Mouse (Mus musculus): ENCODE results near the gene Nme7. TPM values are rescaled to one million over a fixed set of nuclear protein-coding genes. Genes with fewer than 3 reads are reported as not detected.

Gene Nme7
- total RNA-seq (2021) = 1 to 10 TPM; 1.3 to 1.7 TPM
- long read RNA-seq, experiment 1, partial matches to known transcripts = 0 of 2 reads
- long read RNA-seq, experiment 1, other reads (novel, unspliced or antisense) = 2 of 2 reads
- long read RNA-seq, experiment 2 = 0 reads

DNA sequence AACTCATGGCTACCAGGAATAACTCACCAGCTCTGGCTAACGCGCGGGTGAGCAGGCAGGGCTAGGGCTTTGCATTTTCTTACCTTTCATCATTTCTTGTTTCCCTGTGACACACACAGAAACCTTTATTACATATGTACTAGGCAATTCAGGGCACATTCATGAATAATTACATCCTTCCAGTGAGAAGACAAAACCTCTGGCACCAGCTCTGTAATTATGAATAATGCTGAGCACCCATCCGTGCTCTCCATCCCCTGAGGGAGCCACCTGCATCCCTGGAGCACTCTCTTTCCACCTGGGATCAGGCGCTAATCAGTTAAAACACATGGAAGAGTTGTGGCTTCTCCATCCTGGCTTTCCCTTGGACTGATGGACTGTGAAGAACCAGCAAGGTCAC is at the start of gene Nme7:
TSS of gene Nme7 (plus strand) at position 301 of the 400 bp plus-strand sequence.
- DNase-seq (ENCODE audit: low spot score) = no peak

DNA sequence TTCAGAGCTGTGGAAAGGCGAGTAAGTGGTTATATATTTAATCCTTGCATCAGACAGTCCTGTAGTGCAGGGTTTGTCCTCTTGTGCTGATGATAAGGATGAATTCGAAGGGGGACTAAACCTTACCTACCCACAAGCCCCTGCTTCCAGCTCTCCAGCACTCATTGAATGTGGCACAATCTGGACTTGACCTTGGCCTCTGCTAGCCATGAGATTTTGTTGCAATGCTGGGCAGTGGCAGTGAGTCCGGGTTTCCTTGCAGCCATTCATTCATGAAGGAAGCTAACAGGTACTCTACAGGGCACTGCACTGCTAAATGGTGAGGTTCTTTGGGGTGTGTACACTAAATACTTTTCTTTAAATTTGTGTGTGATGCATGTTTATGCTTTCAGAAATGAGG is 49.1 kb upstream of the Nme7 start:
- DNase-seq (ENCODE audit: low spot score) = no peak

DNA sequence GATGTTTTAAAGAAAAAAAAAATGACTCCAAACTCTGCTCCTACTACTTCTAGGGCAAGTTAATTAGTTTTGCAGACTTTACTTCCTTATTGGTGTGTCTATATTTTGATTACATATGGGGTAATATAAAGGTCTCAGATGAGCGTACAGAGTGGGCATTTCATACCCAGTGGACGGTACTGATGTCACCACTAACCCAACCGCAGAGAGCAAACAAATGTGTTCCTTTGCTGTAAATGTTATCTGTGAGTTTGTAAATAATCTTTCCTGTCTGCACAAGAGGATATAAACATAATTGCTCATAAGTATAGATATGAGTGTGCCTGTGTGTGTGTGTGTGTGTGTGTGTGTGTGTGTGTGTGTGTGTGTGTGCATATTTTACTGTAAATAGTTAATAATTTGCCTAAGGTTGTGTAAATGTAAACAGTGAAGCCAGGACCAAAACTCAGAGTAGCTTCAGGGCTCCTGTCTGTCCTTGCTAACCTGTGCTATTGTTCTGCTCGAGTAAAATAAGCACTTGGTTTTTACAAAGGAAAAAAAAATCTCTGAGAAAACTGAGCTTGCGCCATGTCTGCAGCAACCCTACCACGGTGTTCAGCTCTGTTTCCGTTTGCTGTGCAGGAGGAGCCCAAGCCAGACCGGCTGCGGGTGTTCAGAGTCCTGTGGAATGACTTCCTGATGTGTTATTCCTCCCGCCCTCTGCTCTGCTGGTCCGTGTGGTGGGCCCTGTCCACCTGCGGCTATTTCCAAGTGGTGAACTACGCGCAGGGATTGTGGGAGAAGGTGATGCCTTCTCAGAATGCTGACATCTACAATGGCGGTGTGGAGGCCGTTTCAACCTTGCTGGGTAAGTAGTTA is 43.5 kb upstream of the Nme7 start:
- DNase-seq (ENCODE audit: low spot score) = no peak

DNA sequence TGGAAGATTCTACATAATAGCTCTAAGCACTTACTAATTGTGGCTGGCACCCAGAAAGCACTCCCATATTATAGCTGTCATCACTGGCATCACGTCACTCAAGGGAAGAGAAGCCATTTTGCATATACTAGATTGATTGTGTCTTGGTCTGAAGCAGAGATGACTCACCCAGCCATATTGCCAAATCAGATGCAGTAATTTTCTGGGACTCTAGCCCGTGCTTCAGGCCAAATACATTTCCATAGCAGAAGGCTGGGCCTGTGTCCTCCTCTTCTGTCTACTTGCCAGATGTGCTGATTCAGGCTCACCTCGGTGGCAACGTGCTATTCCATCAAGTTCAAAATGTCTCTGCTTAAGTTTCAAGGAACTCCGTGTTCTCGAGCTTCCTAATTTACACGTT is 42.4 kb upstream of the Nme7 start:
- DNase-seq (ENCODE audit: low spot score) = peak; percentile 59

DNA sequence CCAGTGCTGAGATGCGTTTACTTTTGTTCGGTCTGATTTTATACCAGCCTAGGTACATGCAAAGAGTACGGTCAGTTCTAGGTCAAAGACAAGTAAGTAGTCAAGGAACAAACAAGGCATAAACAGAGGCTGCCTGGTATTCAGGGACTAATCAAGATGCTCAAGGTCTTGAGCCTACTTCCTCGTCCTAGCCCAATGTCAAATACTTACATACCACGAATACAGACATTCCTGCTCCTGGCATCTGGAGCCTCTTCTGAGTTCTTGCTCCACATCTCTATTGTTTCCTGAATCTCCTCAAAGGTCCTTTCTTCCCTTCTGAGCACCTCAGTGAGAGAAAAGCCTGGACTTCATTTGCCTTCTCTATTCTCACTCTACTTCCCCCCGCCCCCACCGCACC is 33.0 kb upstream of the Nme7 start:
- no peak for DNase-seq (ENCODE audit: low spot score)

DNA sequence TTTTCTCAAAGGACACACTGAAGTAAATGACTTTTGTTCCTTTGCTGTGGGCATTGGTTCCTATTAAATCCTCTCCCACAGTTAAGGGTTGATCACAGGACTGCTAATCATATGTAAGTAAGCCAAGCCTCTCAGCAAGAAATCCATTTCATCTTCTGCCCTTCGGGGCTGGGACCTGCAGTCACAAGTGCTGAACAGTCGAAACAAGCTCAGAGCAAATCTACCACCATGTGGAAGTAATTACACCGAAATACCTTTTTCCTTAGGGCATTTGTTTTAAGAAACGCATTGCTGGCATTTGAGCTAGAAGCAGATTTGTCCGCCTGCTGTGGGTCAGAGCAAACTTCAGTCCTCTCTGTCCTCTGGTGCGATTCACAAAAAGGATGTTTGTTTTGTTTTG is 30.3 kb upstream of the Nme7 start:
- no peak for DNase-seq (ENCODE audit: low spot score)

DNA sequence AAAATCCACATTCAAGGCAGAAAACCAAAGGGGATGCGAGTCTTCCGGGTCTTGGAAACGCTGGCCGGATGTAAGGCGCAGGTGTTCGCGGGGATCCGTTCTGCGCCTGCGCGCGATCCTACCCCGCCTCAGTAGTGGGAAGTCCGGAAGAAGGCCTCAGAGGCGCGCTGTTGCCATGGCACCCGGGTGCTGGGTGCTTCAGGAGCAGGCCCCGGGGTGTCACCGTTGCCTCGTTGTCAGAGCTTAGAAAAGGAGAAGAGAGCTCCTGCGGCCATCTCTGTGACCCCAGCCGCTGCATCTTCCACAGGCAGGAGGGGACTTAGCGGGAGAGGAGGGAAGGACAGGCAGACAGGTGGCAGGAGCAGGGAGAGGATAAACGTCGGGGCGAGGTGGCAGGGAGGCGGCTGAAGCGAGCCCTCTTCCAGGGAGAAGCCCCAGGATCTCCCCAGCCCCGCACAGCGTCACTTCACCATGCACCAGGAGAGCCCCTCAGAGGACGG is 28.4 kb upstream of the Nme7 start, which contains the start of gene Ccdc181:
TSS of gene Ccdc181 (plus strand) at position 131 of the 500 bp plus-strand sequence.
- peak; percentile 89 for DNase-seq (ENCODE audit: low spot score)

DNA sequence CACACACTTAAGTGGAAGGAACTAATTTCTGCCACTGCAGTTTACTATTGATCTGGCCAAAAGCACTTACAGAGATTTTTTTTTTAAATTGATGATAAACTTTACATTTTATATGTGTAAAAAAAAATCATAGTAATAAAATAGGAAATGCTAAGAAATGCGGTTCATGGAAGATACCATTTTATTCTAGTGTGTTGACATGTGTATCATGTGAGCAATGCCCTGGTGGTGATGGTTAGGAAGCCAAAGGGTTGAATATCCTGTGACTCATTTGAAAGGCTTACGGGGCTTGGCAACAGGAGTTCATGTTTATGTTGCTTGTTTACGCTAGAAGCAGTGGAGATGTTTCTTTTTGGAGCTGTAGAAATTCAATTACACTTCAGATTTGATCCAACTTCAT is 27.4 kb upstream of the Nme7 start:
- no peak for DNase-seq (ENCODE audit: low spot score)

DNA sequence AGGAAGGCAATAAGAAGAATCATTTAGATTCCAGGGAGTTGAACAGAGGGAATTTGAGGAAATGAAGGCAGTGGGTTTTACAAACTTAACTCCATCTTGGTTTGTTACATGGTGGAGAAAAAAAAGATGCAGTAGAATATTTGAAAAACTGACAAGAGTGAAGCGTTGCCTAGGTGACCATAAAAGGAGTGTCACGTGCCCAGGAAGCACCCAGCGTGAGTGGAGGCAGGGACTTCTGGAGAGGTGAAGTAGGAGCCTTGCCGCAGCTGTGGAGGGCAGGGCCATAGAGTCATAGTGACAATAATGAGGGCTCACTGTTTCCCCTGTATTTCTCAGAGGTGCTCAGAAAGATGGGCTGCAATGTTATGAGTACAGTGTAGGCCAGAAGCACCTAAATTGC is 24.6 kb upstream of the Nme7 start:
- no peak for DNase-seq (ENCODE audit: low spot score)

DNA sequence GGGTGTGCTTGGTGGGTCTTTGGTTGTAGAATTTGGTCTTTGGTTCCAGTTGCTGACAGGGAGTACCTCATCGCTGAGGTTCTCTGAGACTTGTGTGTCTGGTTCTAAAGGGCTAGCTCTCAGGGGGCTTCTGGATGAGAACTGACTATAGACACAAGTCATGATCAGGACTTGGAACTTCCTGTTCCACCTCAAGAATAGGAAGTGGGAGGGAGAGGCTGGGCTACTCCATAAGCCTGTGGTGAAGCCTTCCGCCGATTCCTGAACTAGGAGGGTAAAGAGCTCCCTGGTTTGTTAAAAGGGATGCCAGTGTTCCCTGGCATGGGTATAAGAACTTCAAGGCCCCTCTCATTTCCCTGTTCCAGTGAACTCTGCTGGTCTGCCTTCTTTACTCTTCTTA is 19.9 kb upstream of the Nme7 start:
- no peak for DNase-seq (ENCODE audit: low spot score)

DNA sequence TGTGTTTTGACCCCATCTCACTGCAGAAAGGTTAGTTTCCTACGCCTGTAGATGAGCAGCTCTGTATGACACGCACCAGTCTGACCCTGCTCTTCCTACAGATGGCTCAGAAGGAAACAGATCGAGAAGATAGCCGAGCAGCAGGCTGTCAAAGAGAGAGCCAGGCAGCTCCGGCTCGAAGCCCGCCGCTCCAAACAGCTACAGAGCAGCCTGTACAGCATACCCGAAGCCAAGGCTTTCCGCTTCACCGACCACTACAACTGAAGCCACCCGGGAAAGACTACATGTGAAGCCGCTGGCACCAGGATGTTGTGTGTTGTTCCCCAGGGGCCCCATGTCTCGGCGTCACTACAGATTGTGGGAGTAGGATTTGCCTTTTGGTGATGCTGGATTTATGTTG is 16.5 kb upstream of the Nme7 start:
- DNase-seq (ENCODE audit: low spot score) = no peak

DNA sequence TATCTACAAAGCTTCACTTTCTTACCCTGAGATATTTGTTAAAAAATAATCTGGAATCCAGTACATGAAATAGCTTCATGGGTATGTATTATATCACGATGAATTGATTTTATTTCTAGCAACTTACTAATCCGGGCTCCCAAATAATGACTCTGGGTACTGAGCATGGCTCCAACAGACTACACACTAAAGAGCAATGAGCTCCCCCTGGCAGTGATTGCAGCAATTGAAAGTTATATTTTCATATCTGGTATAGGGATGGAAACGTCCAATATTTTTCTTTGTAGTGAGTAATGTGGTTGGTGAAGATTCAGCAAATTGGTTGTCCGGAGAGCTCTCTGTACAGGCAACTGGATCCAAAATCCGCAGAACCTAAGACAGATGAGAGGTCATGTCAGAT is 11.9 kb upstream of the Nme7 start:
- no peak for DNase-seq (ENCODE audit: low spot score)

DNA sequence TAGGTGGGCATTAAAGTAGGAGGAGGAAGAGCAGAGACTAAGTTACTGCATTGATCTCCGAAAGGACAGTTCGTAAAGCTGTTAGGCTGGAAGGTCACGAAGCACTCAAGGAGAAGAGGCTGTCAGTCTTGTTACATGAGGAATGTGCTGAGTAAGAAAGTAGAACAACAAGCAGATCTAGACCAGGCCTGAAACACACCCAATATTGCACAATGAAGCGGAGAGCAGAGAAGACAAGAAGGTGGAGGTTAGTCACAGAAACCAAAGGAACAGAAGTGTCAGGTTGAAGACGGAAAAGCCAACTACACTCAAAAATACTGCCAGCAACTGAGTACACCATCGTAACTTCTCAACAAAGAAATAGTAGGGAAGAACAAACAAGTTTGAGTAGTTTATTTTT is 9.8 kb upstream of the Nme7 start:
- DNase-seq (ENCODE audit: low spot score) = no peak

DNA sequence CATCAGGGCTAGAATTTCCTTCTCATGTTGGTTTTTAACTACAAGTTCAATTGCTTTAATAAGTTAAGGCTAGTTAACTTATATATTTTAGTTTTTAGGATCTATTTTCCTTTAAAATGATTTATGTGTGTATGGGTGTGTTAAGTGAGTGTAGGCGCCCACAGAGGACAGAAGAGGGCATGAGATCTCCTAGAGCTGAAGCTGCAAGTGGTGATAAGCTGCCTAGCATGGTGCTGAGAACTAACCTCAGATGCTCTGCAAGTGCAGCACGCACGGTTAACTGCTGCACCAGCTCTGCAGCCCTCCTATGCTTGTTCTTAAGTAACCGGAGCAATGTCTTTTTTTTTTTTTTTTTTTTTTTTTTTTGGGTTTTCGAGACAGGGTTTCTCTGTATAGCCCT is 7.4 kb upstream of the Nme7 start:
- DNase-seq (ENCODE audit: low spot score) = no peak

DNA sequence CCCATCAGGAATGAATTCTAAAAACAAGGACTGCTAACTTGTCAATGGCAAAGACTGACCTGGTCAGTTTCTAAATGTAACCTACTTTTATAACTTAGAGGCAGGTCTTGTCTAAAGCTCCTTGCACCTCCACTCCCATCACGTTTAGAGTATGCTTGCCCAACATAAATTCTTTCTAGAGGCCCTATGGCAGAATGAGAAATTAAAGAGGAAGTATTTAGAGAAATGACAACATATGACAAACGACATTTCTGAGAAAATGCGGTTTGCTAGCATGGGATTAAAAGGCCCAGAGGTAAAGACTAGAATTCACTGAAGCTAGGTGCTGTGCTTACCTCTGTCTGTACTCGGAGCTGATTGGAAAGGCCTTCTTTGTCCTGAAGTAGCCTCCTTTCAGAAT is 2.0 kb upstream of the Nme7 start:
- DNase-seq (ENCODE audit: low spot score) = no peak

DNA sequence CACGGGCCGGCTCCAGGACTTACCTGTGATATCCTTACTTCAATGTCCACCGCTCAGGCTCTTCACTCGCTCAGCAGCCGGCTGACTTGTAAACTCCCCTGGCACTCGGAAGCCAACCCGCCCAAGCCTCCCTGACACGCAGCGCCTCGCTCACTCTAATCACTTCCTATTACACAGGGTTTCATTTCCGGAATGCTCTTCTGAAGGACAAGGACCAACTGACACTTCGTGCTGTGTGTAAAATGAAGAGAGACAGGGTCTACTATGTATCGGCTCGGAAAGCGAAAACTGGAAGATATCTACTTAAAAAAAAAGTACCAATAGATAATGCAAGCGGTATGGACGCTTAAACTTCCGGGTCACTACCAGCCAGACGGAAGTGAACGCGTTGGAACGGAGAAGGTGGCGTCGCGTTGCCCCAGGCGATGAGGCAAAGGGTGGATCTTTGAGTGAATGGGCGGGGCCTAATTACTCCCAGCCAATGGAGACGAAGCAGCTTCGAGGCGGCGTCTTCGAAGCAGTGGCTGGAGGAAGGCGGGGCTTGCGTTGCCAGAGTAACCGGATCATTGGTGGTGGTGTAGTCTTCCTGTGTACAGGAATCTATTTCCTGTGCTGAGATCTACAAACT is 3.3 kb downstream of the Nme7 start, which contains the start of gene Blzf1:
TSS of gene Blzf1 (minus strand) at position 366 of the 628 bp plus-strand sequence.
- DNase-seq (ENCODE audit: low spot score) = peak; percentile 98

DNA sequence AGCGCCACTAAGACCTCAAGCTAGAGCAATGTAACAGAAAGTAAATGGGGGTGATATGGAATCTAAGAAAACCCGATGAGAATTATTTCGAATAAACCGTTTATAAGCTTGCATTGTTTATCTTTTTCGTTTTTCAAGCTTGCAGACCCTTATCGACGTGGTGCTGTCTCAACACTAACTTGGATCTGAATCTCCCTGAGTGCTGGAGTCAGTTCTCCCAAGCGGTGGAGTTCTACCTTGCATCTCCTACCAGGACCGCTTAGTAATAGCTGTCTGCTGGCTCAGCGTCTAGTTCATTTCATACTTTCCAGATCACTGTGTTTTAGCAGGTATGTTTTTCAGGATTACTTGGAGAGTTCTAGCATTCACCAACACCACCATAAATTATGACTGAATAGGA is 4.0 kb downstream of the Nme7 start:
- no peak for DNase-seq (ENCODE audit: low spot score)

DNA sequence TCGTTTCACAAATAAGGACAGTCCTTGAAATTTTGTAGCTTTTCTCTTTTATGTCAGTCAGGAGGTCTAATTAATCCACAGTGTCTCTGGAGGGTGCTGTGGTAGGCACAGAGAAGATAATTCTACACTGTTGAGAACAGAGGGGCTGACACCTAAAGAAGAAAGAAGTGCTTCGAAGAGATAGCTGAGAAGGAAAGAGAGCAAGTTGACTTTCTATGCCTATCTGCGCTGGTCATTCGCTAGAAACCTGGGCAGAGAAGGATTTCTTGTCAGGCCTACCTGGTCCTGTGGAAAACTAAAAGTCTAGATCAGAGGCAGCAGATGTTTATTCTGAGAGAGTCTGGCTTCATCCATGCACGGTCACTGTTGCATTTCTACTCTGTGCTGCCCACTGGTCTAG is 10.2 kb downstream of the Nme7 start:
- no peak for DNase-seq (ENCODE audit: low spot score)

DNA sequence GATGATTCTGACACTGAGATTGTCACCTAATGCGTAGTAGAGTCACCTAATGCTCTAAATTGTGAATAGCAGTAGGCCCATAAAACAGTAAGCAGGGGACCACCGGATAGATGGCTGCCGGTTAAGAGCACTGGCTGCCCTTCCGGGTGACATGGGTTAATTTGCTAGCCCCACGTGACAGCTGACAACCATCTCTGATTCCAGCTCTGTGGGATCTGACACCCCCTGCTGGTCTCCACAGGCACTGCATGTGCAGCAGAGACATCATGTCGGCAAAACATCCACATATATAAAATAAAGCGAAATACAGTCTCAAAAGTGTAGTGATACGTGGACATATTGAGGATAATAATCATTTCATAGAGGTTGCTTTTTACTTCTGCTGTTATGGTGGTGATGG is 11.3 kb downstream of the Nme7 start:
- peak; percentile 31 for DNase-seq (ENCODE audit: low spot score)

DNA sequence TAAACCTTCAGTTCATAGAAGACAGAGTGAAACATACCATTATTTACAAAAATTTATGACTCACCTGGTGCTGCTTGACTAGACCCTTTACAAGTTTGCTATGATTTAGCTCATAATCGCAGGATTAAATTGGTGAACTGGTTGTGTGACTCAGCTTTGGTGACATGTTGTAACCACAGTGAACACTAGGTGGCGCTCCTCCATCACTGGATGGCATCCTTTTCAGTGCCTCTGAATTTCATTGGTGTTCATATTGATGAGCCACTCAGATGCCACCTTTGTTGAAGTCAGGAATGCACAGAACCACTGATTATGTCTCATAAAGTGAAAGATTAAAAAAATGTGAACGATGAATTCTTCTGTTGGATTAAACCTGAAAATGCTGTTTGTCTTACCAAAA is 12.8 kb downstream of the Nme7 start:
- DNase-seq (ENCODE audit: low spot score) = peak; percentile 64

DNA sequence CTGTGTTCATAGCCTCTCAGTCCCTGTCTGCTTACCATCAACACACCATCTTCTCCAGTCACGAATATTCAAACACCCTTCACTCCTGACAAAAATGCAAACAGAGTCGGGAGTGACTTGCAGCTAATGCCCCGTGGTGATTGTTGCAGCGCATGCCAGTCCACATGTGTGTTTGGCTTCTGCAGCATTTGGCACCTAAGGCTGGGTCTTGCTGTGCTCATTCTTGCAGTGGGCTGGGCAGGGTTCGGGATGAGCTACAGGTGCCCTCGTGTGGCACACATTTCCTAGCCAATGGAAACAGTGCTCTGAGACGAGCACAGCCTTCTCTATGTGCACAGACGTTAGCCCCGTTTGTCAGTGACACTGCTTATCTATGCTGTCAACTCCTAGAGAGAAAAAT is 13.3 kb downstream of the Nme7 start:
- DNase-seq (ENCODE audit: low spot score) = no peak

DNA sequence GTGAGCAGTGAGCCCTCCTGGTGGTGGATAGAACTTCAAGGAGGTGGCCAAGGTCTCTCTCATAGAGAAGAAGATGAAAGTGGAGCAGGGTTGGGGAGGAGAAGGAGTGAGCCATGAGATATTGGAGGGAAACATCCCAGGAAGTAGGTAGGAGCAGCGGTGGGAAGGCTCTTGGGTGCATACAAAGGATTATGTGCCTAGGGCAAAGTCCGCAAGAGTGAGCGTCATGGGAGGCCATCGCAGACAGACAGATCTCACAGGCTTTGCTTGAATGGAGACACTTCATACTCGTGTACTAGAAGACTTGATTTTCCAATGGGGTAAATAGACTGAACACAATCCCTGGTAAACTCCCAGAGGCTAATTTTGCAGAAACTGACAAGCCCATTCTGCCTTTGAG is 14.6 kb downstream of the Nme7 start:
- DNase-seq (ENCODE audit: low spot score) = no peak
